Mouse (Mus musculus) heart, adult 2 months (tissue): Measurements from ENCODE around the gene Cdc25a. TPM values are rescaled to one million over a fixed set of nuclear protein-coding genes. Genes with fewer than 3 reads are reported as not detected.

ENCODE experiments used
- DNase-seq, 2 experiments: peaks; one replicate each; pipeline ENCODE4 v3.0.0; 2021
- H3K27ac ChIP-seq: fragments of 200-600 bp; 2 replicates; pipeline ENCODE4 v1.8.1; 2022
- H3K27me3 ChIP-seq: fragments of 200-500 bp; 2 replicates; pipeline ENCODE4 v1.6.1; 2012; ENCODE audit warnings: mild to moderate bottlenecking, low read length, inconsistent platforms, mixed read lengths; ENCODE audit not compliant: control insufficient read depth, insufficient read depth
- H3K36me3 ChIP-seq: fragments of 200-500 bp; 2 replicates; pipeline ENCODE4 v1.6.1; 2012; ENCODE audit warnings: low read length, inconsistent platforms; ENCODE audit not compliant: control insufficient read depth, insufficient read depth
- H3K4me1 ChIP-seq: fragments of 200-500 bp; 2 replicates; pipeline ENCODE4 v1.6.1; 2011; ENCODE audit warnings: low read length; ENCODE audit not compliant: control insufficient read depth, insufficient read depth
- H3K4me3 ChIP-seq: fragments of 200-600 bp; 2 replicates; pipeline ENCODE4 v1.8.1; 2022
- H3K79me2 ChIP-seq: fragments of 200-500 bp; replicated peaks from 2 replicates; pipeline ENCODE4 v1.6.1; 2012; ENCODE audit warnings: mild to moderate bottlenecking, inconsistent platforms, low read length, moderate library complexity, mixed read lengths; ENCODE audit not compliant: control insufficient read depth, insufficient read depth
- H3K9ac ChIP-seq: fragments of 200-500 bp; 2 replicates; pipeline ENCODE4 v1.6.1; 2012; ENCODE audit warnings: low read depth, mild to moderate bottlenecking, control low read depth, inconsistent platforms, low read length, mixed read lengths
- CTCF ChIP-seq: fragments of 200-600 bp; IDR thresholded peaks from 2 replicates; pipeline ENCODE4 v1.8.1; 2022; ENCODE audit warnings: antibody characterized with exemption, mild to moderate bottlenecking, moderate library complexity
- EP300 ChIP-seq: fragments of 200-500 bp; IDR thresholded peaks from 2 replicates; pipeline ENCODE4 v1.6.1; 2011; ENCODE audit warnings: low read depth, low read length, control low read depth; ENCODE audit not compliant: insufficient read depth
- POLR2A ChIP-seq: fragments of 200-500 bp; IDR thresholded peaks from 2 replicates; pipeline ENCODE4 v1.6.1; 2011; ENCODE audit warnings: mild to moderate bottlenecking, low read depth, low read length, control low read depth; ENCODE audit not compliant: insufficient read depth
- WGBS: fragments of 180-500 bp; shearing (Covaris S2); methylation state at CpG from one replicate; pipeline ENCODE4 v1.1.7; 2018; 5-methylcytosine and 5-hydroxymethylcytosine counted together
- intact Hi-C: fragments of 180-260 bp; cut with DNase I; formaldehyde crosslinking; loops from one replicate; pipeline ENCODE4 v1.15.1; 2025
- long read RNA-seq: library from polyadenylated mRNA; stranded (forward); transcript quantifications from one replicate; pipeline ENCODE4 v2.0.0, GENCODE M21; 2021
- polyA plus RNA-seq: library from polyadenylated mRNA; depleted of rRNA; stranded (reverse); fragments of >200 nt; gene quantifications from 2 replicates; pipeline ENCODE4 v1.2.3, GENCODE M21; 2012; rRNA removed
- total RNA-seq, 2 experiments: library from RNA; stranded (reverse); gene quantifications; 2 replicates each; pipeline ENCODE4 v1.2.3; 2021

Gene Cdc25a
- total RNA-seq: 1 to 10 TPM; 4.4 to 4.9 TPM
- polyA plus RNA-seq: 2.1 and 2.8 TPM in 2 replicates
- long read RNA-seq, partial matches to known transcripts: 0 of 5 reads
- long read RNA-seq, other reads (novel, unspliced or antisense): 1 of 5 reads

GRCm38 (mm10) chr9:109874797-109875691 is at the start of gene Cdc25a:
Gene Cdc25a, plus strand, starts transcription at chr9:109875579.
- intact Hi-C loops: no loop called here
- Histone ChIP-seq H3K36me3 (peaks cover under 1% of the 10 kb centered on the region; the same call in 1 of the 2 replicates), H3K27me3 (no peaks in the 10 kb centered on the region), H3K4me1 (no peaks in the 10 kb centered on the region), H3K9ac (peak within 1 kb of the TSS; percentile 88), H3K4me3 (peak within 1 kb of the TSS; percentile 74), H3K79me2 (no peaks in the 10 kb centered on the region), H3K27ac (peak within 1 kb of the TSS; percentile 84)
- DNase-seq: peak; percentile 97 to 98
- WGBS: 6% methylated on average over 33 of the region's 33 CpGs
- TF ChIP-seq POLR2A (peak; percentile 52), EP300 (no peak), CTCF (peak; percentile 72)

GRCm38 (mm10) chr9:109825739-109826138 is 49.6 kb upstream of the Cdc25a start:
- H3K4me3 ChIP-seq: no peak overlapping the region
- DNase-seq: no peak
- no peaks in the 10 kb centered on the region for H3K27me3 ChIP-seq
- no peaks in the 10 kb centered on the region for H3K79me2 ChIP-seq
- no peaks in the 10 kb centered on the region for H3K4me1 ChIP-seq
- intact Hi-C loops: no loop called here
- H3K9ac ChIP-seq: no peak overlapping the region
- WGBS: 25% methylated on average over 4 of the region's 4 CpGs
- H3K36me3 ChIP-seq: no peaks in the 10 kb centered on the region
- TF ChIP-seq POLR2A (no peak), CTCF (no peak), EP300 (no peak)
- no peak overlapping the region for H3K27ac ChIP-seq

GRCm38 (mm10) chr9:109826181-109826580 is 49.2 kb upstream of the Cdc25a start:
- intact Hi-C loops: no loop called here
- WGBS: 38% methylated on average over 5 of the region's 5 CpGs
- H3K27ac ChIP-seq: no peak overlapping the region

GRCm38 (mm10) chr9:109832391-109833087 is 42.8 kb upstream of the Cdc25a start, which contains the start of gene Nme6:
Gene Nme6, plus strand, starts transcription at chr9:109832749.
- Histone ChIP-seq H3K4me3 (peak within 1 kb of the TSS; percentile 59), H3K36me3 (no peaks in the 10 kb centered on the region), H3K27me3 (no peaks in the 10 kb centered on the region), H3K9ac (peak within 1 kb of the TSS; percentile 65), H3K27ac (peak within 1 kb of the TSS; percentile 92), H3K4me1 (peaks cover 6% of the 10 kb centered on the region), H3K79me2 (no peaks in the 10 kb centered on the region)
- peak; percentile 89 to 91 for DNase-seq
- under 1% methylated on average over 32 of the region's 32 CpGs for WGBS
- intact Hi-C loops: loop anchor here (10.0 kb wide), 1 partner anchor 148 kb away; no protein-coding TSS in a partner anchor
- TF ChIP-seq EP300 (0 out of 2 replicates have a peak, but pooled peaks have one; percentile 51), POLR2A (peak; percentile 83), CTCF (peak; percentile 90)

More at GRCm38 (mm10) chr9:109826181-109826580, 49.2 kb upstream of the Cdc25a start:
- H3K79me2 ChIP-seq: no peaks in the 10 kb centered on the region
- no peak overlapping the region for H3K9ac ChIP-seq
- H3K4me1 ChIP-seq: no peaks in the 10 kb centered on the region
- DNase-seq: no peak
- H3K36me3 ChIP-seq: no peaks in the 10 kb centered on the region
- no peak for TF ChIP-seq EP300
- no peak for TF ChIP-seq CTCF
- no peak for TF ChIP-seq POLR2A
- H3K27me3 ChIP-seq: no peaks in the 10 kb centered on the region
- no peak overlapping the region for H3K4me3 ChIP-seq

- Histone ChIP-seq H3K27ac (peak overlapping the region; percentile 92), H3K79me2 (no peaks in the 10 kb centered on the region), H3K9ac (peak overlapping the region; percentile 65), H3K27me3 (no peaks in the 10 kb centered on the region), H3K4me3 (peak overlapping the region; percentile 59), H3K4me1 (peaks cover 6% of the 10 kb centered on the region), H3K36me3 (no peaks in the 10 kb centered on the region)
- intact Hi-C loops: loop anchor here (10.0 kb wide), 1 partner anchor 148 kb away; no protein-coding TSS in a partner anchor
- no peak for DNase-seq
- WGBS: 3% methylated on average over 6 of the region's 6 CpGs
- TF ChIP-seq EP300: no peak
- no peak for TF ChIP-seq CTCF
- no peak for TF ChIP-seq POLR2A
These were observed 42.3 kb upstream of the Cdc25a start for GRCm38 (mm10) chr9:109833088-109833412.
